Mouse (Mus musculus) small intestine, adult 2 months (tissue): ENCODE data around the gene Rpap3.

Experiments used
- CTCF ChIP-seq: fragments of 200-500 bp; IDR thresholded peaks from 2 replicates; pipeline ENCODE4 v1.5.1; 2012; ENCODE audit warnings: low read depth, mild to moderate bottlenecking, control low read depth, inconsistent platforms, low read length, moderate library complexity, mixed read lengths; ENCODE audit not compliant: insufficient replicate concordance, insufficient read length; ENCODE audit errors: extremely low read depth
- POLR2A ChIP-seq: fragments of 200-500 bp; IDR thresholded peaks from 2 replicates; pipeline ENCODE4 v1.6.1; 2012; ENCODE audit warnings: low read depth, mild to moderate bottlenecking, control low read depth, inconsistent platforms, low read length, moderate library complexity

DNA sequence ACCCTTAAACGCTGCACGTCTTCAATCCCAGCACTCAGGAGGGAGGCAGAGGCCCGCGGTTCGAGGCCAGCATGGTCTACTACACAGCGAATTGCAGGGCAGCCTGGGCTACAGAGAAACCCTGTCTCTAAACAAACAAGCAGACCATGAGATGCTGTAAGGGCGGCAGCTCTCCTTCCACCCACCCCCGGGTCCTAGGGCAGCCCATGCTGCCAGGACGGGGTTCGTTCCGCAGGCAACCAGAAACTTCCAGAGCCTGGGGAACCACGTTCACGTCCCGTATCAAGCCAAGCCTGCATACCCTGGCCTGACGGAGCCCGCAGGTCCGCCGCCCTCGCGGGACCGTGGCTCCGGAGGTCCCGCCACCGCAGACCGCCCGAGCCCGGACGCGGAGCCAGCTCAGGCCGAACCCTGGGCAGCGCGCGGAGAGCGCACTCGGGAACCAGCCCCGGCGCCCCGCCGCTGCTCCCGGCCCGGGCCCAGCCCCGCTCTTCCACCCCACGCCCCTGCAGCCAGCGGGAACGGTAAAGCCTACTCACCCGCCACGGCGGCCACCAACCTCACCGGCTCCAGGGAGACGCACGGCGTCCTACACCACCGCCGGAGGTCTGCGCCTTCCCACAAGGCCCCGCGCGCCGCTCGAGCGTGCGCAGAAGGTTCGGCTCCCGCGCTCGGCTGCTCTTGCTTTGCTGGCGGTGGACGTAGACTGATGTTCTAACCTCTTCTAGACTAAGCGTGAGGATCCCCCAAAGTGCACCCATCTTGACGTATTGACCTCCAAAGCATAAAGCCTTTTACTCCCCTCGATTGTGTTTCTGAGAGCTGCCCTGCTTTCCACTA lies at the start of gene Rpap3:
- TF ChIP-seq CTCF (no peak), POLR2A (peak; percentile 71)
